Mouse (Mus musculus): Measurements from ENCODE around the gene Sfmbt1. TPM values are rescaled to one million over a fixed set of nuclear protein-coding genes. Genes with fewer than 3 reads are reported as not detected.

The Sfmbt1 gene
- polyA plus RNA-seq, 1 experiment from 2014 or later, result 16.9 TPM

- no peaks in the 10 kb centered on the region for H3K27me3 ChIP-seq
- H3K36me3 ChIP-seq, result peaks cover 25% of the 10 kb centered on the region
- H3K9me3 ChIP-seq, result no peaks in the 10 kb centered on the region
- H3K4me2 ChIP-seq, result no peak overlapping the region
- 81% methylated on average over 4 of the region's 4 CpGs for WGBS
- H3K4me3 ChIP-seq (replicated peaks), result no peak overlapping the region
- no peak overlapping the region for H3K27ac ChIP-seq
- no peak overlapping the region for H3K9ac ChIP-seq (replicated peaks)
- ATAC-seq (ENCODE audit: insufficient number of reproducible peaks, insufficient read depth, low FRiP score, low TSS enrichment, low read depth), result no peak
- peaks cover 5% of the 10 kb centered on the region; the same call in 1 of the 2 replicates for H3K4me1 ChIP-seq (replicated peaks)
These were observed 19.0 kb upstream of the Sfmbt1 start for GRCm38 (mm10) chr14:30695609-30696008.

GRCm38 (mm10) chr14:30697407-30698052 is 17.1 kb upstream of the Sfmbt1 start:
- no peak for ATAC-seq (ENCODE audit: insufficient number of reproducible peaks, insufficient read depth, low FRiP score, low TSS enrichment, low read depth)
- H3K27ac ChIP-seq, result no peak overlapping the region
- H3K4me2 ChIP-seq, result no peak overlapping the region
- peaks cover 5% of the 10 kb centered on the region; the same call in 1 of the 2 replicates for H3K4me1 ChIP-seq (replicated peaks)
- H3K4me3 ChIP-seq (replicated peaks), result no peak overlapping the region
- H3K9ac ChIP-seq (replicated peaks), result no peak overlapping the region
- 85% methylated on average over 15 of the region's 15 CpGs for WGBS
- H3K27me3 ChIP-seq, result no peaks in the 10 kb centered on the region
- H3K9me3 ChIP-seq, result no peaks in the 10 kb centered on the region
- peaks cover 12% of the 10 kb centered on the region for H3K36me3 ChIP-seq

- H3K27me3 ChIP-seq, result no peaks in the 10 kb centered on the region
- peaks cover 5% of the 10 kb centered on the region; the same call in 1 of the 2 replicates for H3K4me1 ChIP-seq (replicated peaks)
- no peak overlapping the region for H3K4me2 ChIP-seq
- no peaks in the 10 kb centered on the region for H3K9me3 ChIP-seq
- no peak overlapping the region for H3K27ac ChIP-seq
- no peak overlapping the region for H3K9ac ChIP-seq (replicated peaks)
- WGBS, result 32% methylated on average over 8 of the region's 8 CpGs
- no peak overlapping the region for H3K4me3 ChIP-seq (replicated peaks)
- no peaks in the 10 kb centered on the region for H3K36me3 ChIP-seq
- ATAC-seq (ENCODE audit: insufficient number of reproducible peaks, insufficient read depth, low FRiP score, low TSS enrichment, low read depth), result no peak
These were observed 15.0 kb upstream of the Sfmbt1 start for GRCm38 (mm10) chr14:30699656-30700055.

GRCm38 (mm10) chr14:30702512-30702911 is 12.1 kb upstream of the Sfmbt1 start:
- Histone ChIP-seq H3K27me3 (no peaks in the 10 kb centered on the region; the same call in 1 of the 2 replicates), H3K36me3 (no peaks in the 10 kb centered on the region), H3K27ac (no peak overlapping the region), H3K4me1 (replicated peaks) (peaks cover 4% of the 10 kb centered on the region; the same call in 1 of the 2 replicates), H3K4me2 (no peak overlapping the region), H3K9me3 (no peaks in the 10 kb centered on the region), H3K4me3 (replicated peaks) (no peak overlapping the region), H3K9ac (replicated peaks) (no peak overlapping the region)
- WGBS, result 60% methylated on average over 5 of the region's 5 CpGs
- no peak for ATAC-seq (ENCODE audit: insufficient number of reproducible peaks, insufficient read depth, low FRiP score, low TSS enrichment, low read depth)

GRCm38 (mm10) chr14:30703079-30703478 is 11.6 kb upstream of the Sfmbt1 start:
- ATAC-seq (ENCODE audit: insufficient number of reproducible peaks, insufficient read depth, low FRiP score, low TSS enrichment, low read depth), result no peak
- 82% methylated on average over 5 of the region's 5 CpGs for WGBS
- Histone ChIP-seq H3K4me3 (replicated peaks) (no peak overlapping the region), H3K4me1 (replicated peaks) (no peaks in the 10 kb centered on the region), H3K36me3 (no peaks in the 10 kb centered on the region), H3K9ac (replicated peaks) (no peak overlapping the region), H3K27me3 (no peaks in the 10 kb centered on the region; the same call in 1 of the 2 replicates), H3K9me3 (no peaks in the 10 kb centered on the region), H3K27ac (no peak overlapping the region), H3K4me2 (no peak overlapping the region)

- WGBS, result 78% methylated on average over 8 of the region's 8 CpGs
- Histone ChIP-seq H3K4me2 (no peak overlapping the region), H3K4me1 (replicated peaks) (no peaks in the 10 kb centered on the region), H3K36me3 (no peaks in the 10 kb centered on the region), H3K27me3 (no peaks in the 10 kb centered on the region; the same call in 1 of the 2 replicates), H3K4me3 (replicated peaks) (no peak overlapping the region), H3K9ac (replicated peaks) (no peak overlapping the region), H3K27ac (no peak overlapping the region), H3K9me3 (no peaks in the 10 kb centered on the region)
- no peak for ATAC-seq (ENCODE audit: insufficient number of reproducible peaks, insufficient read depth, low FRiP score, low TSS enrichment, low read depth)
These were observed 10.4 kb upstream of the Sfmbt1 start for GRCm38 (mm10) chr14:30704098-30704855.

- no peak for ATAC-seq (ENCODE audit: insufficient number of reproducible peaks, insufficient read depth, low FRiP score, low TSS enrichment, low read depth)
- H3K4me2 ChIP-seq, result no peak overlapping the region
- peaks cover 18% of the 10 kb centered on the region for H3K27me3 ChIP-seq
- no peak overlapping the region for H3K9ac ChIP-seq (replicated peaks)
- H3K9me3 ChIP-seq, result no peaks in the 10 kb centered on the region
- WGBS, result 86% methylated on average over 2 of the region's 2 CpGs
- H3K36me3 ChIP-seq, result no peaks in the 10 kb centered on the region
- H3K27ac ChIP-seq, result no peak overlapping the region
- peaks cover 4% of the 10 kb centered on the region; the same call in 1 of the 2 replicates for H3K4me1 ChIP-seq (replicated peaks)
- H3K4me3 ChIP-seq (replicated peaks), result no peak overlapping the region
These were observed 2.8 kb upstream of the Sfmbt1 start for GRCm38 (mm10) chr14:30711892-30712291.

GRCm38 (mm10) chr14:30713769-30714168 is 880 bp upstream of the Sfmbt1 start:
- Histone ChIP-seq H3K4me3 (replicated peaks) (no peak overlapping the region), H3K36me3 (no peaks in the 10 kb centered on the region), H3K9me3 (no peaks in the 10 kb centered on the region), H3K27me3 (peaks cover 18% of the 10 kb centered on the region), H3K9ac (replicated peaks) (no peak overlapping the region), H3K4me1 (replicated peaks) (peaks cover 10% of the 10 kb centered on the region; the same call in 1 of the 2 replicates), H3K4me2 (no peak overlapping the region), H3K27ac (no peak overlapping the region)
- ATAC-seq (ENCODE audit: insufficient number of reproducible peaks, insufficient read depth, low FRiP score, low TSS enrichment, low read depth), result no peak
- WGBS, result 80% methylated on average over 1 of the region's 1 CpGs

- Histone ChIP-seq H3K4me3 (replicated peaks) (peak overlapping the region; percentile 87), H3K4me1 (replicated peaks) (peaks cover 10% of the 10 kb centered on the region; the same call in 1 of the 2 replicates), H3K9ac (replicated peaks) (peak overlapping the region; percentile 89), H3K4me2 (peak overlapping the region; percentile 80), H3K9me3 (no peaks in the 10 kb centered on the region), H3K27me3 (peaks cover 18% of the 10 kb centered on the region), H3K27ac (peak overlapping the region; percentile 95), H3K36me3 (no peaks in the 10 kb centered on the region)
- peak; percentile 61 for ATAC-seq (ENCODE audit: insufficient number of reproducible peaks, insufficient read depth, low FRiP score, low TSS enrichment, low read depth)
- under 1% methylated on average over 65 of the region's 68 CpGs for WGBS
These were observed 985 bp downstream of the Sfmbt1 start for GRCm38 (mm10) chr14:30715618-30716050.

- peak overlapping the region; percentile 89 for H3K9ac ChIP-seq (replicated peaks)
- H3K36me3 ChIP-seq, result no peaks in the 10 kb centered on the region
- peak; percentile 26; the same call in 1 of the 2 replicates for ATAC-seq (ENCODE audit: insufficient number of reproducible peaks, insufficient read depth, low FRiP score, low TSS enrichment, low read depth)
- peak overlapping the region; percentile 80 for H3K4me2 ChIP-seq
- H3K4me1 ChIP-seq (replicated peaks), result peaks cover 10% of the 10 kb centered on the region; the same call in 1 of the 2 replicates
- H3K9me3 ChIP-seq, result no peaks in the 10 kb centered on the region
- under 1% methylated on average over 87 of the region's 106 CpGs for WGBS
- H3K27ac ChIP-seq, result peak overlapping the region; percentile 95
- H3K4me3 ChIP-seq (replicated peaks), result peak overlapping the region; percentile 87
- H3K27me3 ChIP-seq, result peaks cover 18% of the 10 kb centered on the region
These were observed 1.7 kb downstream of the Sfmbt1 start for GRCm38 (mm10) chr14:30716051-30716952.

- no peaks in the 10 kb centered on the region for H3K9me3 ChIP-seq
- ATAC-seq (ENCODE audit: insufficient number of reproducible peaks, insufficient read depth, low FRiP score, low TSS enrichment, low read depth), result no peak
- peaks cover 10% of the 10 kb centered on the region; the same call in 1 of the 2 replicates for H3K4me1 ChIP-seq (replicated peaks)
- no peak overlapping the region for H3K27ac ChIP-seq
- H3K27me3 ChIP-seq, result peaks cover 18% of the 10 kb centered on the region
- H3K36me3 ChIP-seq, result no peaks in the 10 kb centered on the region
- WGBS, result 7% methylated on average over 7 of the region's 7 CpGs
- peak overlapping the region; percentile 80 for H3K4me2 ChIP-seq
- H3K9ac ChIP-seq (replicated peaks), result peak overlapping the region; percentile 89
- H3K4me3 ChIP-seq (replicated peaks), result peak overlapping the region; percentile 87
These were observed 2.3 kb downstream of the Sfmbt1 start for GRCm38 (mm10) chr14:30716953-30717285.

All from limb, embryonic 12.5 days (tissue).